Mouse (Mus musculus): Measurements from ENCODE around the gene Lpin2. TPM values are rescaled to one million over a fixed set of nuclear protein-coding genes. Genes with fewer than 3 reads are reported as not detected.

The Lpin2 gene
- polyA plus RNA-seq, 1 experiment, result 30.2 TPM

- Histone ChIP-seq H3K27ac (ENCODE audit: insufficient read depth, low read length) (no peak overlapping the region), H3K4me1 (ENCODE audit: control insufficient read depth, insufficient read depth, low read length) (no peaks in the 10 kb centered on the region), H3K4me3 (replicated peaks; ENCODE audit: insufficient read depth, low read depth, low read length) (no peak overlapping the region), H3K27me3 (ENCODE audit: control insufficient read depth, insufficient read depth, low read length) (no peaks in the 10 kb centered on the region)
- TF ChIP-seq CTCF (IDR thresholded peaks at IDR 0.05; ENCODE audit: borderline replicate concordance, insufficient read depth, low read depth, low read length), result no peak
- no peak for TF ChIP-seq POLR2A (IDR thresholded peaks at IDR 0.05; ENCODE audit: borderline replicate concordance, insufficient read depth, low read length)
- DNase-seq, result no peak
- WGBS, result 79% methylated on average over 9 of the region's 9 CpGs
Observed at GRCm38 (mm10) chr17:71230108-71230709, 47.8 kb downstream of the Lpin2 start.

- H3K27ac ChIP-seq (ENCODE audit: insufficient read depth, low read length), result no peak overlapping the region
Observed at GRCm38 (mm10) chr17:71231998-71232397, 49.6 kb downstream of the Lpin2 start.

GRCm38 (mm10) chr17:71233210-71233609 is 50.9 kb downstream of the Lpin2 start:
- Histone ChIP-seq H3K27ac (ENCODE audit: insufficient read depth, low read length) (no peak overlapping the region), H3K4me1 (ENCODE audit: control insufficient read depth, insufficient read depth, low read length) (no peaks in the 10 kb centered on the region), H3K4me3 (replicated peaks; ENCODE audit: insufficient read depth, low read depth, low read length) (no peak overlapping the region), H3K27me3 (ENCODE audit: control insufficient read depth, insufficient read depth, low read length) (no peaks in the 10 kb centered on the region)
- no peak for DNase-seq
- WGBS, result 97% methylated on average over 4 of the region's 4 CpGs
- no peak for TF ChIP-seq POLR2A (IDR thresholded peaks at IDR 0.05; ENCODE audit: borderline replicate concordance, insufficient read depth, low read length)
- TF ChIP-seq CTCF (IDR thresholded peaks at IDR 0.05; ENCODE audit: borderline replicate concordance, insufficient read depth, low read depth, low read length), result no peak

More at GRCm38 (mm10) chr17:71231998-71232397, 49.6 kb downstream of the Lpin2 start:
- H3K4me3 ChIP-seq (replicated peaks; ENCODE audit: insufficient read depth, low read depth, low read length), result no peak overlapping the region
- TF ChIP-seq CTCF (IDR thresholded peaks at IDR 0.05; ENCODE audit: borderline replicate concordance, insufficient read depth, low read depth, low read length), result no peak
- no peak for TF ChIP-seq POLR2A (IDR thresholded peaks at IDR 0.05; ENCODE audit: borderline replicate concordance, insufficient read depth, low read length)
- no peaks in the 10 kb centered on the region for H3K27me3 ChIP-seq (ENCODE audit: control insufficient read depth, insufficient read depth, low read length)
- H3K4me1 ChIP-seq (ENCODE audit: control insufficient read depth, insufficient read depth, low read length), result no peaks in the 10 kb centered on the region
- DNase-seq, result no peak
- WGBS, result 85% methylated on average over 2 of the region's 2 CpGs

GRCm38 (mm10) chr17:71234041-71234594 is 51.8 kb downstream of the Lpin2 start:
- Histone ChIP-seq H3K27me3 (ENCODE audit: control insufficient read depth, insufficient read depth, low read length) (no peaks in the 10 kb centered on the region), H3K27ac (ENCODE audit: insufficient read depth, low read length) (no peak overlapping the region), H3K4me3 (replicated peaks; ENCODE audit: insufficient read depth, low read depth, low read length) (no peak overlapping the region), H3K4me1 (ENCODE audit: control insufficient read depth, insufficient read depth, low read length) (no peaks in the 10 kb centered on the region)
- TF ChIP-seq POLR2A (IDR thresholded peaks at IDR 0.05; ENCODE audit: borderline replicate concordance, insufficient read depth, low read length) (no peak), CTCF (IDR thresholded peaks at IDR 0.05; ENCODE audit: borderline replicate concordance, insufficient read depth, low read depth, low read length) (no peak)
- no peak for DNase-seq
- WGBS, result 87% methylated on average over 12 of the region's 12 CpGs

- H3K27ac ChIP-seq (ENCODE audit: insufficient read depth, low read length), result no peak overlapping the region
- 76% methylated on average over 12 of the region's 12 CpGs for WGBS
- peaks cover 2% of the 10 kb centered on the region; the same call in 1 of the 2 replicates for H3K4me1 ChIP-seq (ENCODE audit: control insufficient read depth, insufficient read depth, low read length)
- H3K27me3 ChIP-seq (ENCODE audit: control insufficient read depth, insufficient read depth, low read length), result no peaks in the 10 kb centered on the region
- no peak overlapping the region for H3K4me3 ChIP-seq (replicated peaks; ENCODE audit: insufficient read depth, low read depth, low read length)
- TF ChIP-seq CTCF (IDR thresholded peaks at IDR 0.05; ENCODE audit: borderline replicate concordance, insufficient read depth, low read depth, low read length) (no peak), POLR2A (IDR thresholded peaks at IDR 0.05; ENCODE audit: borderline replicate concordance, insufficient read depth, low read length) (no peak)
- DNase-seq, result no peak
Observed at GRCm38 (mm10) chr17:71235229-71235958, 53.0 kb downstream of the Lpin2 start.

GRCm38 (mm10) chr17:71238494-71238893 is 56.1 kb downstream of the Lpin2 start:
- Histone ChIP-seq H3K27ac (ENCODE audit: insufficient read depth, low read length) (no peak overlapping the region), H3K4me3 (replicated peaks; ENCODE audit: insufficient read depth, low read depth, low read length) (no peak overlapping the region), H3K27me3 (ENCODE audit: control insufficient read depth, insufficient read depth, low read length) (no peaks in the 10 kb centered on the region), H3K4me1 (ENCODE audit: control insufficient read depth, insufficient read depth, low read length) (peaks cover 2% of the 10 kb centered on the region; the same call in 1 of the 2 replicates)
- 99% methylated on average over 7 of the region's 7 CpGs for WGBS
- TF ChIP-seq CTCF (IDR thresholded peaks at IDR 0.05; ENCODE audit: borderline replicate concordance, insufficient read depth, low read depth, low read length) (no peak), POLR2A (IDR thresholded peaks at IDR 0.05; ENCODE audit: borderline replicate concordance, insufficient read depth, low read length) (no peak)
- no peak for DNase-seq

- H3K4me3 ChIP-seq (replicated peaks; ENCODE audit: insufficient read depth, low read depth, low read length), result no peak overlapping the region
- H3K27me3 ChIP-seq (ENCODE audit: control insufficient read depth, insufficient read depth, low read length), result no peaks in the 10 kb centered on the region
- H3K27ac ChIP-seq (ENCODE audit: insufficient read depth, low read length), result no peak overlapping the region
- no peak for DNase-seq
- WGBS, result 93% methylated on average over 9 of the region's 9 CpGs
- H3K4me1 ChIP-seq (ENCODE audit: control insufficient read depth, insufficient read depth, low read length), result peaks cover 2% of the 10 kb centered on the region; the same call in 1 of the 2 replicates
- TF ChIP-seq CTCF (IDR thresholded peaks at IDR 0.05; ENCODE audit: borderline replicate concordance, insufficient read depth, low read depth, low read length) (no peak), POLR2A (IDR thresholded peaks at IDR 0.05; ENCODE audit: borderline replicate concordance, insufficient read depth, low read length) (no peak)
Observed at GRCm38 (mm10) chr17:71240811-71241210, 58.5 kb downstream of the Lpin2 start.
